Mouse (Mus musculus) G1E (cell line): ENCODE results near the gene Ctla4. TPM values are rescaled to one million over a fixed set of nuclear protein-coding genes. Genes with fewer than 3 reads are reported as not detected.

Experiments used
- ATAC-seq: 2 replicates; pipeline ENCODE4 v1.8.0; 2016; ENCODE audit warnings: mild to moderate bottlenecking; ENCODE audit not compliant: insufficient number of reproducible peaks, poor library complexity, low FRiP score, severe bottlenecking; ENCODE audit errors: extremely low read depth
- DNase-seq: peaks from one replicate; pipeline ENCODE4 v3.0.0; 2012; ENCODE audit warnings: low spot score
- H3K27me3 ChIP-seq: 2 replicates; pipeline ENCODE4 v1.6.1; 2012; ENCODE audit warnings: mild to moderate bottlenecking, low read length, inconsistent platforms; ENCODE audit not compliant: insufficient read depth
- H3K36me3 ChIP-seq: replicated peaks from 2 replicates; pipeline ENCODE3; 2012; ENCODE audit warnings: mild to moderate bottlenecking, inconsistent platforms
- H3K4me1 ChIP-seq: 2 replicates; pipeline ENCODE4 v1.6.1; 2012; ENCODE audit warnings: low read depth, low read length, inconsistent platforms, mixed read lengths; ENCODE audit not compliant: insufficient read depth
- H3K4me3 ChIP-seq: 2 replicates; pipeline ENCODE4 v1.5.1; 2012; ENCODE audit warnings: low read depth, mild to moderate bottlenecking, inconsistent platforms, low read length, moderate library complexity, mixed read lengths
- H3K9me3 ChIP-seq: replicated peaks from 2 replicates; pipeline ENCODE4 v1.6.1; 2012; ENCODE audit warnings: inconsistent platforms
- CTCF ChIP-seq: IDR thresholded peaks from 2 replicates; pipeline ENCODE4 v1.5.1; 2012; ENCODE audit warnings: low read depth, low read length, inconsistent platforms, mixed read lengths
- GATA1 ChIP-seq: IDR thresholded peaks from 2 replicates; pipeline ENCODE4 v1.6.1; 2012; ENCODE audit warnings: borderline replicate concordance, low read length, inconsistent platforms, mixed read lengths
- GATA2 ChIP-seq: IDR thresholded peaks from 2 replicates; pipeline ENCODE4 v1.6.1; 2012; ENCODE audit warnings: low read depth, low read length, inconsistent platforms, borderline replicate concordance
- POLR2AphosphoS5 ChIP-seq: IDR thresholded peaks from 2 replicates; pipeline ENCODE4 v1.6.1; 2012; ENCODE audit warnings: low read depth, low read length, inconsistent platforms; ENCODE audit not compliant: insufficient replicate concordance
- TAL1 ChIP-seq: conservative IDR thresholded peaks from 2 replicates; pipeline ENCODE4 v1.6.1; 2012; ENCODE audit warnings: low read depth, low read length, inconsistent platforms, mixed read lengths
- polyA plus RNA-seq: library from polyadenylated mRNA; stranded (reverse); fragments of >175 nt; gene quantifications from 2 replicates; pipeline ENCODE4 v1.2.3, GENCODE M21; 2012
- total RNA-seq, 2 experiments: library from RNA; stranded (forward) in 1 of 2; stranded (reverse) in 1 of 2; fragments of 200-1000 nt in 1 of 2; fragments of >200 nt in 1 of 2; fragmentation: Nextera tagmentation in 1 of 2; gene quantifications; 2 replicates each; pipeline ENCODE4 v1.2.3; 2014 to 2017

The Ctla4 gene
- total and polyA plus RNA-seq, 3 experiments, result 0.11 TPM; not detected in 2

GRCm38 (mm10) chr1:60857351-60858220 lies 29.2 kb upstream of the Ctla4 start:
- H3K4me3 ChIP-seq, result no peak overlapping the region
- DNase-seq (no peak), ATAC-seq (no peak; the same call in 1 of the 2 replicates)
- peaks cover 8% of the 10 kb centered on the region for H3K4me1 ChIP-seq
- TF ChIP-seq GATA1 (no peak), CTCF (no peak), GATA2 (no peak), TAL1 (no peak), POLR2AphosphoS5 (no peak)
- no peaks in the 10 kb centered on the region for H3K9me3 ChIP-seq
- H3K27me3 ChIP-seq, result peaks cover 5% of the 10 kb centered on the region; the same call in 1 of the 2 replicates
- H3K36me3 ChIP-seq, result no peaks in the 10 kb centered on the region

GRCm38 (mm10) chr1:60859159-60859558 lies 27.6 kb upstream of the Ctla4 start:
- no peak for TF ChIP-seq POLR2AphosphoS5
- no peak for TF ChIP-seq GATA2
- TF ChIP-seq GATA1, result no peak
- TF ChIP-seq CTCF, result no peak
- no peak for TF ChIP-seq TAL1
- peaks cover 7% of the 10 kb centered on the region for H3K27me3 ChIP-seq
- no peak for DNase-seq
- H3K36me3 ChIP-seq, result no peaks in the 10 kb centered on the region
- no peak overlapping the region for H3K4me3 ChIP-seq
- H3K9me3 ChIP-seq, result no peaks in the 10 kb centered on the region
- H3K4me1 ChIP-seq, result peaks cover 11% of the 10 kb centered on the region
- no peak for ATAC-seq

- Histone ChIP-seq H3K9me3 (no peaks in the 10 kb centered on the region), H3K27me3 (peaks cover 7% of the 10 kb centered on the region), H3K4me3 (no peak overlapping the region), H3K4me1 (peaks cover 11% of the 10 kb centered on the region), H3K36me3 (no peaks in the 10 kb centered on the region)
- ATAC-seq, result no peak
- TF ChIP-seq GATA2, result no peak
- TF ChIP-seq POLR2AphosphoS5, result no peak
- TF ChIP-seq GATA1, result no peak
- TF ChIP-seq CTCF, result no peak
- TF ChIP-seq TAL1, result no peak
- no peak for DNase-seq
These were observed 27.0 kb upstream of the Ctla4 start for GRCm38 (mm10) chr1:60859842-60860241.

- H3K4me3 ChIP-seq, result no peak overlapping the region
- DNase-seq (peak; percentile 26), ATAC-seq (0 out of 2 replicates have a peak, but pooled peaks have one; percentile 24)
- TF ChIP-seq CTCF (peak; percentile 60; the same call in 1 of the 2 replicates), GATA2 (no peak)
- H3K36me3 ChIP-seq, result no peaks in the 10 kb centered on the region
- no peaks in the 10 kb centered on the region for H3K9me3 ChIP-seq
- peaks cover 7% of the 10 kb centered on the region for H3K27me3 ChIP-seq
- H3K4me1 ChIP-seq, result peaks cover 13% of the 10 kb centered on the region
These were observed 26.3 kb upstream of the Ctla4 start for GRCm38 (mm10) chr1:60860357-60860946.

GRCm38 (mm10) chr1:60860955-60861354 lies 25.8 kb upstream of the Ctla4 start:
- Histone ChIP-seq H3K27me3 (peaks cover 9% of the 10 kb centered on the region), H3K4me3 (no peak overlapping the region), H3K36me3 (no peaks in the 10 kb centered on the region), H3K9me3 (no peaks in the 10 kb centered on the region), H3K4me1 (peaks cover 16% of the 10 kb centered on the region)
- no peak for ATAC-seq
- DNase-seq, result no peak
- no peak for TF ChIP-seq POLR2AphosphoS5
- no peak for TF ChIP-seq TAL1
- no peak for TF ChIP-seq GATA1
- no peak for TF ChIP-seq CTCF
- no peak for TF ChIP-seq GATA2

GRCm38 (mm10) chr1:60861431-60861830 lies 25.4 kb upstream of the Ctla4 start:
- no peak for ATAC-seq
- Histone ChIP-seq H3K4me1 (peaks cover 17% of the 10 kb centered on the region), H3K36me3 (no peaks in the 10 kb centered on the region), H3K9me3 (no peaks in the 10 kb centered on the region), H3K4me3 (no peak overlapping the region), H3K27me3 (peaks cover 11% of the 10 kb centered on the region)
- TF ChIP-seq CTCF (no peak), TAL1 (no peak), GATA2 (no peak), POLR2AphosphoS5 (no peak), GATA1 (no peak)
- DNase-seq, result no peak
